Mouse (Mus musculus) ES-Bruce4 (cell line): ENCODE measurements around the gene Galnt12.

Experiments used
- CTCF ChIP-seq: IDR thresholded peaks from one replicate; pipeline ENCODE4 v1.8.1; 2011; ENCODE audit warnings: low read depth, low read length
- EP300 ChIP-seq: IDR thresholded peaks from 2 replicates; pipeline ENCODE4 v1.6.1; 2011; ENCODE audit warnings: low read depth, low read length; ENCODE audit not compliant: insufficient read depth
- POLR2A ChIP-seq: IDR thresholded peaks from one replicate; pipeline ENCODE4 v1.8.1; 2011; ENCODE audit warnings: low read length; ENCODE audit not compliant: insufficient read depth

DNA sequence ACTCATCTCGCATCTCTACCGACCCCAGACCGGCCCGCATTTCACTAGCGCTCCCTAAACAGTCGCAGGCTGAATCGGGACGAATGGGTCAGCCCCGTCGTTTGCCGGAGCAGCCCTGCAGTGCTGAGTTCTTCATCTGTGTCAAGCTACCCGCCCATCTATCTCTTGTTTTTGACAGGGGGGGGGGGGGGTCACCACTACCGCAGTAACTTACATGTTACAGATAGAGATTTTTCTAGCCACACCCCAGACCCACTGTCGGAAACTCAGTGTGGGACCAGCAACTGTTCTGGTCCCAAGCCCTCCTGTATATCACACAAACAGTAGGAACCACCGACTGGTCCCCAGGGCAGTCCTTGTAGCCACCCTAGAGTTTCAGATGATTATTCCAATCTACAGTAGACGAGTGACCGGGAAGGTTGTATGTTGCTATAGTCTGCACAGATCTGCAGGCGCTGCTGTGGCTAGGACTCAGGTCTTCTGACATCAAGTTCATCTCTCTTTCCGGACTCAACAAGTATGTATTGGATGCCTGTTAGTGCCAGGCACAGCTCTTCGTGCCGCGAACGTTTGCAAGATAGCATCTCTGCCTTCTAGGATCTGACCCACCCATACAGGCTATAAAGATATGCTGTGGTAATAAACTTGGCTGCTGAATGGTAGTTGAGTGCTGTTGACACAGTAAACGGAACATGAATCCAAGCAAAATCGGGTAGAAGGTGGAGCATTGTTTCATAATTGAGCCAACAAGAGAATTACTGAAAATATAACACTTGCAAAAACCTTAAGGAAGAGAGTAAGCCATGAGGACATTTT is 34.0 kb upstream of the Galnt12 start:
- TF ChIP-seq CTCF, result no peak
- no peak for TF ChIP-seq POLR2A
- TF ChIP-seq EP300, result no peak
